Mouse (Mus musculus): ENCODE data around the gene Hapln1. TPM values are rescaled to one million over a fixed set of nuclear protein-coding genes. Genes with fewer than 3 reads are reported as not detected.

The Hapln1 gene
- total RNA-seq, 2 experiments from 2014 or later, result 0.25 TPM; not detected in 1

DNA sequence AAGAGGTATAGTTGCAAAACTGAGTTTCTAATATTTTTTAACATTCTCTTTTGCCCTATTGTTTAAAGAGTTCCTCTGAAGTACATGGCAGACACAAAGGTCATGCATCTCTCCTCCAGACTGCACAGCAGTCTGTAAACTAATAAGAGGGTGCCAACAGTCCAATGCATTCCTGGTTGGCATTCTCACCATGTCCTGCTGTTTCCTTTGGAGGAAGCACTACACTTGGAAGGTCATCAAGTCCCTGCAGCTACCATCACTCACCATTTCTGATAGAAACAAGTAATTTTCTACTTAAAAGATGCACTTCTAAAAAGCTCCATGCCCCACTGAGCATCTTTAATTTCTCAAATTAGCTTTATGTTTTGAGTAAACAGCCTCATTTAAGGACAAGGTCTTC, 57.8 kb downstream of the Hapln1 start:
- no peak for ATAC-seq (ENCODE audit: poor library complexity, severe bottlenecking)

DNA sequence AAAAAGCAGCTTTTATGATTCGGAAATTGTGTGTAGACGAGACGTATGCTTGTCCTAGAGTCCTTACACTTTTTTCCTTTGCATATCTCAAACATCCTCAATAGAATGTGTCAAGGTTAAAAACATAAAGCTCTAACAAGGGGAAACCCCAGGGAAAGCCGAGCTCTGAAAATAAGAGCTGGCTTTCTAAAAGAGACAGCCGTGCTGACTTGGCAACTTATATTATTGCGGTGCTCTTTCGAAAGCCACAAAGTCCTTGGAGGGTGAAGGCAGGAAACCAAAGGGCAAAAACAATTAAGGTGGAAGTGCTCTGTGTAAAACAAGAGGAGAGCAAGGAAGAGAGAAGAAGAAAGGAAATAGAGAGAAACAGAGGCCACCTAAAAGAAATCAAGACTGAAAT, 60.9 kb downstream of the Hapln1 start:
- ATAC-seq (ENCODE audit: poor library complexity, severe bottlenecking), result no peak

DNA sequence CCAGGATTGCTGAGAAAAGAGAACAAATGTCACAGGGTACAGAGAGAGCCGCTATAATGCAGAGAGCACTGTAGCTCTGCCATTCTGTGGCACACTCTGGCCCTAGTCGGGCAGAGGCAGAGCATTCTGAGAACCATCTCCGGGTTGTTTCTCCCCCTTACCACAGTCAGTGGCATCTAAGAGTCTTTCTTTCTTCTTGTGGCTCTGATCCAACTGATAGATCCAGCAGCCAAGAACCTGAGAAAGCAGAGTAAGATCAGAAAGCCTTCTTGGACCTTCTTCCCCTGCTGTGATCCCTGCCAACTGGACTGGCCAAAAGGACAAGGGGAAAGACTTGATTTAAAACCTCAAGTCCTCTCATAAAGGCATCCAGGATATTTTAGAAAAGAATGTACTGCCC, 63.7 kb downstream of the Hapln1 start:
- ATAC-seq (ENCODE audit: poor library complexity, severe bottlenecking), result no peak

DNA sequence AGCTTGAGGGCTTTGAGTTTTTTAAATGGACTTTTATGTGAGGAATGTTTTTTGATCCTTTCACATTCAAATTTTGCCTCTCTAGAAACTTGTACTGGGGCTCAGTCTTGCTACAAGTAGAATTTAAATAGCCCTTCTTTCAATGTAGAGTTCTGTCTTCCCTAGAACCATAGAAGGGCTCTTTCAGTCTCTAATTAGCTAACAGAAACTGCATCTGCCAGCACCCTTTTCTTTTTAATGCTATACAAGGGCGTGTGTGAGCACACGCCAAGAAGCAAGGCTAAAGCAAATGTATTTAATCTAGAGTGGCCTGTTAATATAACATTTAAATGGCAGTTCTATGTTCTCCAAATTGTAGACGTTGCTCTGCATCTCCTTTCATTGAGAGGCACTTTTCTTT, 67.8 kb downstream of the Hapln1 start:
- no peak for ATAC-seq (ENCODE audit: poor library complexity, severe bottlenecking)

DNA sequence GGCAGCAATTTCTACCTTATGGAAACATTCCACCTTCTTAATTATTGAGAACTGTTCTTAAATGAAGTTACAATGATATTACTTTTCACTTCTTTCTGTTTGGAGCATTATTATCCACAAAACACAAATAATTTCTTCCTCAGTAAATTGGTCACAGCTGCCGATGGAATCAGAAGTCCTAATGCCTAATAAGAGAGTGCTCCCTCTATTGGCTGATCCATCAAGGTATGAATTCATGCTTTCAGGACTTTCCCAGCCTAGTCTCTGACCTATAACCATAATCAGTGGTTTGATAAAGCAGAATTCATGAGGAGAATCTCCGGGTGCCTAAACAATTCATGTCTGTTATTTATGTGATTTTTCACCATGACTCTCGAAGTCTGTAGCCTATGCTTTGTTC, 79.5 kb downstream of the Hapln1 start:
- no peak for ATAC-seq (ENCODE audit: poor library complexity, severe bottlenecking)

DNA sequence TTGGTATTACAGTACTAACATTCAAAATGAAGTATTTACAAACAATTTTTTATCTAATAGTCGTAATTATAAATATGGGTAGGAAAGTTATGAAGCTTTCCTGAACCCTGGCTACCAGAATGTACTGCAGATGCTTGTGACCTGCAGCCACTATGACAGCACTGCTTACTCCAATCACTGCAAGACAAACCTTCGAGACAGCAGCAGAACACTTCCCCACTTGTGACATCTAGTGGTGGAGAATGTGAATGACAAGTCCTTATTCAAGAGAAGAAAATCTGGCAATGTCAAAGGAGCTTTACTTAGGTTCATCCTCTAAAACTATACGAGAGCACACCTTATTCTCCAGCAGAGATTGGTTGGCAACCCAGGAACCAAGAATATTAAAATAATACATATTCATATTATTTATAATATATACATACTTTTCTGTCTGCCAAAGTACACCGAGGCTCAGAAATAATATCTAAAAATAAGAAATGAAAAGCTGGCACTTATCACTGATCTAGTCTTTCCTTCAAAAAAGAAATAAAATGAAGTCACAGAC, 94.6 kb downstream of the Hapln1 start:
- peak; percentile 87 for ATAC-seq (ENCODE audit: poor library complexity, severe bottlenecking)

DNA sequence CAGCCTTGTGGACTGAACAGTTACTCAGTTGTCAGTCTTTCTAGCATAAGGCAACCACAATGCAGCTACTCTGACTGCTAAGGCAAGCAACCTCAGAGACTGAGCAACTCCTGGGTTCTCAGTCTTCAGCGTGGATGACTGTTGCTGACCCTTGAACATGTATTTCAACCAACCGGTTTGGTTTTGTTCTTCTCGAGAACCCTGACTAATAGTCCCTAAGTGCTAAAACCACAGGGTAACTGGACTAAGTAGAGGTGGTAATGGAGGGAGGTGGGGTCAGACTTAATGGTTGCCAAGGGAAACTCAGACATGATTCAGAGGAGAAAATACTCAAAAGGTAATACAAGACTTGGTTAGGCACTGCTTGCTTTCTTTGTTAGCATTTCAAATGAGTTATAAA, 97.4 kb downstream of the Hapln1 start:
- ATAC-seq (ENCODE audit: poor library complexity, severe bottlenecking), result no peak

DNA sequence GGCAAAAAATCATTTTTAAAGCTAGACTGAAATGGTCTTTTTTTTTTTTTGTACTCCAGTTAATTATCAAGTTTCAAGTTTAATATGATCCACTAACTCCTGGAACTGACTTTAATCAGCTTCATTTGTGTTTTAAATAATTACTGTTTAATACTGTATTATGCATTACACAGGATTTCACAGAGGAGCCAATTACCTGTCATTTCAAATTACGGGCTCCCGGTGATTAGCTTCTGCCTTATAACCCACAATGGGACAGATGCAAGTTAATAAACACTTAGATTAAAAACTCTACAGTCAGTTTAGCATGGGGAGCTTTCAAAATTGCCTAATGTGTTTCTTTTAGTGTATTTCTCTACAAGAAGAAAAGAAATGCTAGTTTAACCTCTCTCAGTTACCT, 106.0 kb downstream of the Hapln1 start:
- ATAC-seq (ENCODE audit: poor library complexity, severe bottlenecking), result no peak

DNA sequence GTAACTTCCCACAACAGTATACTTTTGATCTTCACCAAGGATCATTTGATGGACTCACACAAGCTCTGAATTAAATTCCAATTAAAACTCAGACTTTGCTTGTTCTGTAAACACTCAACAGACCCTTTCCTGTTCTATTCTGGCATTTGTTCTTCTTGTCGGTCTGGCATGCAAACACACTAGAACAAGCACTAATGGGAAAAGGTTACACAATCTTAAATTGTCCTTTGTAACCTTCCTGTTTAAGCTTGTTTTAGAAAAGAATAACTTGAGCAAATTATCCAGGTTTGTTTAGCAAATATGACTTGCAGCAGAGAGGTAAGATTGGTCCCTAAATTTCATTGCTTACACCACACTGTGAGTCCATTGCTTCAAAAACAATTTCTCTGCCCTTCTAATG, 113.2 kb downstream of the Hapln1 start:
- no peak for ATAC-seq (ENCODE audit: poor library complexity, severe bottlenecking)

DNA sequence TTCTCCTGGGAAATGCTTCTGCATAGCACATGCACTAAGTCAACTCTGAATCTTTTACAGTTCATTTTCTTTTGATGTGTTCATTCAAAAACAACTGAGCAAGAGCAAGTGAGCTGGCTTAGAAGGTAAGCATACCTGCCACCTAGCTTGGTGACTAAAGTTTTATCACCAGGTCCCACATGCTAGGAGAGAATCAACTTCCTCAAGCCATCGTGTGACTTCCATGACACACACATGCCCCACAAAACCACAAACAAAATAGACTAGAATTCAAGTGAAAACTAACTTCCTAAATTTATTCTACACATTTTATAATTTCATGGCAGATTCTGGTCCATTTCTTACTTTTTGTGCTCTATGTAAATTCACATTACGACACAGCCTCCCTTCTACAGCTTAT, 113.7 kb downstream of the Hapln1 start:
- no peak for ATAC-seq (ENCODE audit: poor library complexity, severe bottlenecking)

DNA sequence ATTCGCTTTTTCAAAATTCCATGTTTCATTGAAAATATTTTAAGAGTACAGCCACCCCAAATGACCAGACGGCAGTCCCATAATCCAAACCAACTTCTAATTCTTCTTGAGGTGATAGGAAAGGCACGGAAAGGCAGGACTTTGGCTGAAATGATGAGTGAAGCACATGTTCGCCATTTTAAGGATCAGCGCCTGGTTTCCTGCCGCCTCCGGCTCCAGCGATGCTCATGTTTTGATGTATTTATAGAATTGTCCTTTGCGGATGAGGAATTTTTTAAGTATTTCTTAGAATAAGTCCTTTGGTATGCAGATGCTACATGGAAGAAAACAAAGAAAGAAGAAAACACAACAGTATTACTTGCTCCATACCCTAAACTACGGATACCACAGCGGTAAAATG, 117.5 kb downstream of the Hapln1 start:
- ATAC-seq (ENCODE audit: poor library complexity, severe bottlenecking), result no peak

Other genes with a start within 250 kb of the Hapln1 start
- 41.6 and 48.9 TPM in 2 replicates for gene Vcan, start 202.7 kb downstream of the Hapln1 start, total RNA-seq (2015)
- gene Vcan, start 202.7 kb downstream of the Hapln1 start, total RNA-seq (2017), result 24.3 and 34.1 TPM in 2 replicates

Measured in megakaryocyte, adult 5-6 weeks (primary cell).